Mouse (Mus musculus) limb, embryonic 11.5 days (tissue): ENCODE results near the gene Acbd5. TPM values are rescaled to one million over a fixed set of nuclear protein-coding genes. Genes with fewer than 3 reads are reported as not detected.

ENCODE experiments used
- ATAC-seq: fragments of 200-750 bp; cut with Nextera tagmentation; 2 replicates; pipeline ENCODE4 v1.8.0; 2017; ENCODE audit warnings: low read depth; ENCODE audit not compliant: insufficient number of reproducible peaks, low FRiP score, low TSS enrichment
- DNase-seq: peaks from one replicate; pipeline ENCODE4 v3.0.0-alpha.2; 2015; ENCODE audit warnings: low spot score
- H3K27ac ChIP-seq: fragments of 300-500 bp; sonication (generic); replicated peaks from 2 replicates; pipeline ENCODE4 v1.5.1; 2014; ENCODE audit warnings: low read depth, mild to moderate bottlenecking, low read length
- H3K27me3 ChIP-seq: fragments of 300-500 bp; sonication (generic); 2 replicates; pipeline ENCODE4 v1.6.1; 2014; ENCODE audit warnings: mild to moderate bottlenecking, low read length, mixed read lengths; ENCODE audit not compliant: control insufficient read depth, insufficient read depth
- H3K36me3 ChIP-seq: fragments of 300-500 bp; sonication (generic); 2 replicates; pipeline ENCODE4 v1.6.1; 2014; ENCODE audit warnings: mild to moderate bottlenecking, low read length, moderate library complexity, mixed read lengths; ENCODE audit not compliant: control insufficient read depth, insufficient read depth
- H3K4me1 ChIP-seq: fragments of 300-500 bp; sonication (generic); 2 replicates; pipeline ENCODE4 v1.6.1; 2014; ENCODE audit warnings: low read length, mixed read lengths; ENCODE audit not compliant: control insufficient read depth, insufficient read depth
- H3K4me2 ChIP-seq: fragments of 300-500 bp; sonication (generic); 2 replicates; pipeline ENCODE4 v1.6.1; 2014; ENCODE audit warnings: low read depth, mild to moderate bottlenecking, moderate library complexity; ENCODE audit not compliant: severe bottlenecking
- H3K4me3 ChIP-seq: fragments of 300-500 bp; sonication (generic); 2 replicates; pipeline ENCODE4 v1.5.1; 2014; ENCODE audit warnings: low read depth, low read length
- H3K9ac ChIP-seq: fragments of 300-500 bp; sonication (generic); 2 replicates; pipeline ENCODE4 v1.6.1; 2014; ENCODE audit warnings: mild to moderate bottlenecking, low read length
- H3K9me3 ChIP-seq: fragments of 300-500 bp; sonication (generic); 2 replicates; pipeline ENCODE4 v1.6.1; 2016; ENCODE audit warnings: low read length; ENCODE audit not compliant: control insufficient read depth
- WGBS: fragments of 180-500 bp; shearing (Covaris S2); extraction: QIAGEN DNeasy Blood & Tissue Kit; methylation state at CpG from one replicate; pipeline ENCODE4 v1.1.7; 2014; 5-methylcytosine and 5-hydroxymethylcytosine counted together
- polyA plus RNA-seq: library from polyadenylated mRNA; unstranded; fragments of >200 nt; fragmentation: Nextera tagmentation; extraction: Ambion mirVana; gene quantifications from 2 replicates; pipeline ENCODE4 v1.2.1, GENCODE M21; 2014

Gene Acbd5
- polyA plus RNA-seq, 1 experiment from 2014 or later: 25.6 TPM

- ATAC-seq (no peak), DNase-seq (no peak)
- Histone ChIP-seq H3K9ac (no peak overlapping the region), H3K4me2 (no peak overlapping the region), H3K4me3 (no peak overlapping the region), H3K9me3 (no peaks in the 10 kb centered on the region), H3K27me3 (no peaks in the 10 kb centered on the region), H3K27ac (no peak overlapping the region), H3K36me3 (peaks cover 3% of the 10 kb centered on the region; the same call in 1 of the 2 replicates), H3K4me1 (no peaks in the 10 kb centered on the region)
Observed at GRCm38 (mm10) chr2:23076783-23077182, 8.8 kb downstream of the Acbd5 start.

- Histone ChIP-seq H3K36me3 (peaks cover 3% of the 10 kb centered on the region; the same call in 1 of the 2 replicates), H3K27ac (no peak overlapping the region), H3K4me2 (no peak overlapping the region), H3K9me3 (no peaks in the 10 kb centered on the region), H3K27me3 (no peaks in the 10 kb centered on the region), H3K9ac (no peak overlapping the region), H3K4me1 (no peaks in the 10 kb centered on the region), H3K4me3 (no peak overlapping the region)
- ATAC-seq (no peak), DNase-seq (no peak)
- 88% methylated on average over 5 of the region's 5 CpGs for WGBS
Observed at GRCm38 (mm10) chr2:23077693-23078092, 9.7 kb downstream of the Acbd5 start.

DNA sequence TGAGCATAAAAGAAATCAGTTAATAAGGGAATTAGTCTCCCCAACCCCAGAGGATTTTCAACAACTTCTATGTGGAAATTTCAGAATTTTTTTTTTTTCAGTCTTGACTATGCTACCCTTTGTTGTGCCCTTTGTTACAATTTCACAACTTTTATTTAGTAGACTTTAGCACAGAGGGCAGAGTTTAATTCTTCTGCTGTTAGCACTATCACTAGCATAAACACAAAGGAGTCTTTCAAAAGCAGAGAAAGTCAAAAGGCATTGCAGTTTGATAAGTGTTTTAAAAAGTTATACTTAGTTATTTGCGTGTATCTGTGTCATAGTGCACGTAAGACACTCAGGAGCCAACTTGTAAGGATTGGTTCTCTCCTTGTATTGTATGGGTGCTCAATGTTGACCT is 10.6 kb downstream of the Acbd5 start:
- 97% methylated on average over 2 of the region's 2 CpGs for WGBS
- DNase-seq: no peak

DNA sequence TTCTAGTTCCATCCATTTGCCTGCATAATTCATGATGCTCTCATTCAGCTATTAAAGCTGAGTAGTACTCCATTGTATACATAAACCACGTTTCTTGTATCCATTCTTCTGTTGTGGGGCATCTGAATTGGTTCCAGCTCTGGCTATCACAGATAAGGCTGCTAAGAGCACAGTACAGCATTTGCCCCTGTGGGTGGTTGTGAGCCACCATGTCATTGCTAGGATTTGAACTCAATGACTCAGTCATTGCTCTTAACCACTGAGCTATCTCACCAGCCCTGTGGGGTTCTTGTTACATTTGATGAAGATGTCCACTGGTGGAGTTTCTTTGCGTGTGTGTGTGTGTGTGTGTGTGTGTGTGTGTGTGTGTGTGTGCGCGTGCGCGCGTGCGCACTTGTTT is 16.6 kb downstream of the Acbd5 start:
- Histone ChIP-seq H3K36me3 (peaks cover 6% of the 10 kb centered on the region; the same call in 1 of the 2 replicates), H3K27ac (no peak overlapping the region)
- WGBS: 92% methylated on average over 8 of the region's 8 CpGs

More for the DNA sequence above, 10.6 kb downstream of the Acbd5 start:
- Histone ChIP-seq H3K9ac (no peak overlapping the region), H3K9me3 (no peaks in the 10 kb centered on the region), H3K4me1 (no peaks in the 10 kb centered on the region), H3K36me3 (peaks cover 3% of the 10 kb centered on the region; the same call in 1 of the 2 replicates), H3K27ac (no peak overlapping the region), H3K27me3 (no peaks in the 10 kb centered on the region), H3K4me2 (no peak overlapping the region), H3K4me3 (no peak overlapping the region)
- no peak for ATAC-seq

GRCm38 (mm10) chr2:23092216-23092615 is 24.2 kb downstream of the Acbd5 start:
- Histone ChIP-seq H3K9ac (no peak overlapping the region), H3K27ac (no peak overlapping the region), H3K4me2 (no peak overlapping the region), H3K9me3 (no peaks in the 10 kb centered on the region), H3K4me3 (no peak overlapping the region), H3K4me1 (no peaks in the 10 kb centered on the region), H3K27me3 (no peaks in the 10 kb centered on the region), H3K36me3 (peaks cover 8% of the 10 kb centered on the region; the same call in 1 of the 2 replicates)
- ATAC-seq (no peak), DNase-seq (peak; percentile 34)
- WGBS: 63% methylated on average over 5 of the region's 5 CpGs

More for the DNA sequence above, 16.6 kb downstream of the Acbd5 start:
- H3K9me3 ChIP-seq: no peaks in the 10 kb centered on the region
- DNase-seq (no peak), ATAC-seq (no peak)
- H3K4me2 ChIP-seq: no peak overlapping the region
- H3K27me3 ChIP-seq: no peaks in the 10 kb centered on the region
- no peaks in the 10 kb centered on the region for H3K4me1 ChIP-seq
- H3K9ac ChIP-seq: no peak overlapping the region
- H3K4me3 ChIP-seq: no peak overlapping the region

DNA sequence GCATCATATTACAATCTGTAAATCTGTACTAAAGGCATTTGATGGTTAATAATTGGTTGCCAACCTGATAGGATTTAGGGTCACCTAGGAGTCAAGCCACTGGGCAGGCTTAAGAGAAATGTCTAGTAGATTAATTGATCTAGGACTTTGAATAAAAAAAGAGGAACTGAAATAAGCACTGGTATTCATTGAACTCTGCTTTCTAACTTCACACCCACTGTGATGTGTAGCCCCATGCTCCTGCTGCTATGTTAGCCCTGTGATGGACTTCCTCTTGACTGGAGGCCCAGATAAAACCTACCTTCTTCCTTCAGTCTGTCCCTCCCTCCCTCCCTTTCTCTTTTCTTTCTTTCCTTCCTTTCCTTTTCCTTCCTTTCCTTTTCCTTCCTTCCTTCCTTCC is 29.1 kb downstream of the Acbd5 start:
- no peak for ATAC-seq
- no peaks in the 10 kb centered on the region for H3K4me1 ChIP-seq
- H3K4me2 ChIP-seq: no peak overlapping the region
- no peak overlapping the region for H3K27ac ChIP-seq
- H3K9me3 ChIP-seq: no peaks in the 10 kb centered on the region
- DNase-seq: no peak
- no peak overlapping the region for H3K9ac ChIP-seq
- H3K27me3 ChIP-seq: no peaks in the 10 kb centered on the region
- H3K36me3 ChIP-seq: peaks cover 6% of the 10 kb centered on the region; the same call in 1 of the 2 replicates
- no peak overlapping the region for H3K4me3 ChIP-seq

DNA sequence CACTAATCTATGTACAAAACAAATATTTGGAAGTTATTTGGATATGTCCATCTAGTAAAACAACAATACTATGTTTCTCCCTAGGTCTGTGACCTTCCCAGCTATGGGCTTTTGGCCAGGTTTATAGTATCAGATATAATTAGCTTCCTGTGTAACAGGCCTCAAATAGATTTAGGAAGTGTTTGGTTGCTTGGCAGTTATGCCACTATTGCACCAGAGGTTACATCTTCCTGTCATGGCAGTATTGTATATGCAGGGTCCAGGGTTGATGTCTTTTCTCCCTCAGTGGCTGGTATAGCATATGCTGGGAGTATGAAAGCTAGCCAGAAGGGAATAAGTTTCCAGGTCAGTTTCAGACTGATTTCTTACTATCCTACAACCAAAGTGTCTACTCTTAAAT is 34.3 kb downstream of the Acbd5 start:
- Histone ChIP-seq H3K36me3 (no peaks in the 10 kb centered on the region), H3K4me1 (no peaks in the 10 kb centered on the region), H3K27me3 (no peaks in the 10 kb centered on the region), H3K9me3 (no peaks in the 10 kb centered on the region), H3K27ac (no peak overlapping the region), H3K4me2 (no peak overlapping the region), H3K4me3 (no peak overlapping the region), H3K9ac (no peak overlapping the region)
- no peak for ATAC-seq
- no peak for DNase-seq

- Histone ChIP-seq H3K27ac (no peak overlapping the region), H3K27me3 (no peaks in the 10 kb centered on the region), H3K9me3 (no peaks in the 10 kb centered on the region), H3K4me1 (no peaks in the 10 kb centered on the region), H3K36me3 (peaks cover 4% of the 10 kb centered on the region; the same call in 1 of the 2 replicates), H3K4me2 (no peak overlapping the region), H3K4me3 (no peak overlapping the region), H3K9ac (no peak overlapping the region)
- ATAC-seq (no peak), DNase-seq (no peak)
Observed at GRCm38 (mm10) chr2:23119573-23119972, 51.6 kb downstream of the Acbd5 start.

DNA sequence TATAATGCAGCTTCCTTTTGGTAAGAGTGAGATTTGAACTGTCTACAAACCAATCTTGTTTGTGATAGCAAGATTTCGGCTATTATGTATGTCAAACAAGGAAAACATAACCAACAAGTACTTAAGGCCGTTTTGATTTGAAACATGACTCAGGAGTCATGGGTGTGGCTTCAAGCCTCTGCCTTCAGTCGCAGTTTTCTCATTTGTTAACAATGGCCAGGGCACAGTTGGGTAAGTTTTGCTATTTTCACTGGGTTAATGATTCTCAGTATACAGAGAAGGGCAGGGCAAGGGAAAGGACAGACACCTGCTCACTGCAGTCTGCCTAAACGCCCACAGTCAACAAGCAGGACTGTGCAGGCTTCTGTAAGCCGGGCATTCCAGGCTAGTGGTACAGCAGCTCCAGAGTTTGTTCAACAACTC is 87.2 kb downstream of the Acbd5 start:
- peak overlapping the region; percentile 66 for H3K9ac ChIP-seq
- no peaks in the 10 kb centered on the region for H3K27me3 ChIP-seq
- H3K27ac ChIP-seq: 0 out of 2 replicates have a peak overlapping the region, but pooled peaks have one; percentile 2
- H3K9me3 ChIP-seq: no peaks in the 10 kb centered on the region
- WGBS: 9% methylated on average over 5 of the region's 5 CpGs
- ATAC-seq: no peak; the same call in 1 of the 2 replicates
- peak overlapping the region; percentile 78 for H3K4me2 ChIP-seq
- no peak for DNase-seq
- H3K4me1 ChIP-seq: peaks cover 6% of the 10 kb centered on the region; the same call in 1 of the 2 replicates
- H3K36me3 ChIP-seq: 0 out of 2 replicates have a peak, but pooled peaks cover 2% of the 10 kb centered on the region
- peak overlapping the region; percentile 81 for H3K4me3 ChIP-seq
